Mouse (Mus musculus): ENCODE measurements around the gene Col11a2.

GRCm38 (mm10) chr17:34108460-34108859 is 69.2 kb downstream of the Col11a2 start:
- no peak for TF ChIP-seq CTCF (IDR thresholded peaks at IDR 0.05; ENCODE audit: low read depth)
- no peak for TF ChIP-seq EP300 (IDR thresholded peaks at IDR 0.05; ENCODE audit: low read depth)

Measured in liver, embryonic 14.5 days (tissue).